Mouse (Mus musculus) central nervous system, embryonic 18 days (tissue): Measurements from ENCODE around the gene Igll1. TPM values are rescaled to one million over a fixed set of nuclear protein-coding genes. Genes with fewer than 3 reads are reported as not detected.

Source experiments
- polyA plus RNA-seq: library from polyadenylated mRNA; depleted of rRNA; stranded (reverse); fragments of >200 nt; gene quantifications from 2 replicates; pipeline ENCODE4 v1.2.3, GENCODE M21; 2012; rRNA removed

Gene Igll1
- polyA plus RNA-seq, result 0.13 TPM in 1 of 2 replicates, not detected in the other

GRCm38 (mm10) chr16:16863978-16864377 is at the start of gene Igll1:
Gene Igll1 (minus strand): TSS chr16:16863985.

GRCm38 (mm10) chr16:16896382-16897055 is 32.7 kb upstream of the Igll1 start, which contains the start of gene Ppm1f:
Gene Ppm1f (plus strand): TSS chr16:16896469.

GRCm38 (mm10) chr16:16870617-16871331 is 7.0 kb upstream of the Igll1 start, which contains the start of the genes Top3b and Vpreb1:
Gene Top3b (plus strand): TSS chr16:16870736.
Gene Vpreb1 (minus strand): TSS chr16:16870843.

GRCm38 (mm10) chr16:16828757-16829615 is 34.8 kb downstream of the Igll1 start, which contains the start of gene Spag6l:
Gene Spag6l (minus strand): TSS chr16:16829456.

Other genes starting within 250 kb of the Igll1 start
- not detected in 2 replicates for gene Olfr19, start 187.6 kb downstream of the Igll1 start, polyA plus RNA-seq
- gene Spag6l, start 34.5 kb downstream of the Igll1 start, polyA plus RNA-seq, result 8.3 and 9.5 TPM in 2 replicates
- 79.9 and 86.1 TPM in 2 replicates for gene Top3b, start 6.8 kb upstream of the Igll1 start, polyA plus RNA-seq
- gene Vpreb1, start 6.9 kb upstream of the Igll1 start, polyA plus RNA-seq, result 1.8 and 2.6 TPM in 2 replicates
- gene Ppm1f, start 32.5 kb upstream of the Igll1 start, polyA plus RNA-seq, result 29.1 and 29.5 TPM in 2 replicates
- gene Mapk1, start 119.4 kb upstream of the Igll1 start, polyA plus RNA-seq, result 191 and 195 TPM in 2 replicates
- 87.0 and 94.2 TPM in 2 replicates for gene Ypel1, start 205.7 kb upstream of the Igll1 start, polyA plus RNA-seq
- 133 and 137 TPM in 2 replicates for gene Ppil2, start 247.3 kb upstream of the Igll1 start, polyA plus RNA-seq